Mouse (Mus musculus): ENCODE results near the gene Sgcd.
"Not testable (repeated sequence)": the region's sequence is repeated elsewhere in the genome, so short reads cannot be mapped to it uniquely, and the experiment has no call there.

Sgcd gene

GRCm38 (mm10) chr11:47447790-47448189 lies 541.0 kb downstream of the Sgcd start:
- DNase-seq, result no peak

- DNase-seq, result no peak
These were observed 542.4 kb downstream of the Sgcd start for GRCm38 (mm10) chr11:47446337-47446736.

- no peak for DNase-seq
These were observed 543.1 kb downstream of the Sgcd start for GRCm38 (mm10) chr11:47445683-47446082.

DNA sequence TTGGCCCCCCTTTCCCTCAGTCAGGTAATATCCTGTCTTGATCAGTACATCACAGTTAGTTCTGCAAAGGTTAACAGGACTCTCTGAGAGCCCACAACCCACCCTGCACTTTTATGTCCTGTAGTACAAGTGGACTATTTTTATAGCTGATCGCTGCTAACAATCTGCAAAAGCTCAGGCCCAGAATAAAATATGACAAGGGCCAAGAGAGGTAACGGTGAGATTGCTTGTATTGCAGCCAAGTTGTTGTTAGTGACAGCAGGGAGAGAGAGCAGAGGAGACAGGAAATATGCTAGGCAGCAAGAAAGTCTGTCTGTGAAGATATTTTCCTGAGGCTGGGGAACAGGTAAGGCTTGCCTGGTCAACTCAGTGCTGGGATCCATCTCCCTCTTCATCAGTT lies 546.5 kb downstream of the Sgcd start:
- DNase-seq, result peak; percentile 2 to 9

DNA sequence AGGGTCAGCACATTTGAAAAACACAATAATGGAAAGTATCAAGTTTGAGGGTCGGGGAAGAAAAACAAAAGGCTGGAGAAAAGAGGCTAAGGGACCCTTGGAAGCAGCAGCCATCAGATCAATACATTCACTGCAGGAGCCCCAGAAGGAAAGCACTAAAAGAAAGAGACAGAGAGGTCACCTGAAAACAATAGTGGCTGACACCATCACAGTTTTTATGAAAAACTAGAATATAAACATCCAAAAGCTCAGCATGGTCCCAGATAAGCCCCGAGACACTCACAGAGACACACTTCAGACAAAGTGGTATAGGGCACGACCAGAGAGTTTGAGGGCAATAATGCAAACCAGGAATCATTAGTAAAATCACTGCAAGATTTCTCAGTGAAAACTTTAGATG lies 589.2 kb downstream of the Sgcd start:
- no peak for DNase-seq

- DNase-seq, result not testable (repeated sequence)
These were observed 598.0 kb downstream of the Sgcd start for GRCm38 (mm10) chr11:47390798-47391197.

DNA sequence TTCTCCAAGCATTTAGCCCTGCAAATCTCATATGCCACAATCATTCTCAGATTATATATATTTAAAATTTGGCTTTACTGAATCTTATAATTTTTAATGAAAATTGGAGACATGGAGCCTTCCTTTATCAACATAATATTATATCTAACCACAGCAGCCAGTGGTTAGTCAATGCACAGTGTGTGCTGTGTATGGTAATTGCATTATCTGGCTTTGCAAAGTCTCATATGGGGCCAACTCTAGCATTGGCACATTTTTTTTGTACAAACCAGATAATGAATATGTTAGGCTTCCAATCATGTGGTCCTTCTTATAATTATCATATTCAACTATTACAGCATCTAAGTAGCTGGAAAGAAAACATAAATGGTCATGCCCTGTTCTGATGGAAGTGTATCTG lies 599.4 kb downstream of the Sgcd start:
- no peak for DNase-seq

GRCm38 (mm10) chr11:47387726-47388125 lies 601.0 kb downstream of the Sgcd start:
- peak in 1 of 2 experiments; percentile 15 for DNase-seq

DNA sequence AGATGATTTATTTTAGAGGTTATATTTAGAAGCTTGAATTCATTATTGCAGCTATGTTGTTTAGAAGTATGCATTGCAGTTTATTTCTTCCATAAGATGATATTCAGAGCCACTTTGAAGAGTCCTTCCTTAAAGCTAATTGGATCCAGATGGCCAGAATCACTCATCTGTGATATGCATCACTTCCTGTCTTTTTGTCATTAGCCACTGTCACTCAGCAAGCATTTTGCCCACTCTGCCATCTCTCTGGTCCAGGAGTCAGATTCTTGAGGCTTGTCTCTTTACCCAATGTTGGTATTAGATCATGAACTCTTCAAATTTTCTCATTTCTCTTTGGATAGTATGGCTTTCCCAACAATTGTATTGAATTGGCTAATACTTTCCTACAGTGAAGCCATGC lies 602.6 kb downstream of the Sgcd start:
- no peak for DNase-seq

DNA sequence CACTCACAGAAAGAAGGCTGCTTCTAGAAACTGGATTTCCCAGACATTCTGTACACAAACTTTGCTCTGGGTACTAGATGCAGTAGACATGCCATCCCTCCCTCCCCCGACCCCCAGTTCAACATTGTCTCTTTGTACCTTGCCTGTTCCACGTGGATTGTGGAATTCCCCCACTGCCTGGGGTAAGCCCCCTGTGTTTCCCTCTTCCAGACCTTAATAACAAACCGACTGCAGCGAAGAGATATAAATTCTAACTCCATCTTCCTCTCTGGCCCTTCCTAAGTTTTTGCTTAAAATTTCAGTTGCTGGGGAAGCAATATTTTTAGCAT lies 609.2 kb downstream of the Sgcd start:
- no peak for DNase-seq

GRCm38 (mm10) chr11:47378843-47379629 lies 609.7 kb downstream of the Sgcd start:
- DNase-seq, result peak; percentile 29 to 34

DNA sequence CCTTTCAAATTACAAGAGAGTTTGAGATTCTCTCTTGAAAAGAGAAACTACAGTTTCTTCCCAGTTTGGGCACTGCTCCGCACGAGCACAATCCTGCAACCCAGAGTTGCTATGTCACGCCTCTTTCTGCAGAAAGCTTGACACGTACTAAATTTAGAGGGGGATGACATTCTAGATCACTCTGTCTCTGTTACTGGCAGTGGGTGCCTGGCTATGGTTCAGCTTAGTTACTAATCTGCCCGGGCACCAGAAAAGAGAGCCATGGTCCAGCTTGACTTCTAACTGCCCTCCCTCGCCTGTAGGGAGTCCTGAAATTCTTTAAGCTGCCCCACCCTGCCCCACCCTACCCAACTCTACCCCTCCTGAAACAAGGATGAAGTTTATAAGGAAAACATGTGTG lies 611.3 kb downstream of the Sgcd start:
- no peak for DNase-seq

- DNase-seq, result no peak
These were observed 611.9 kb downstream of the Sgcd start for GRCm38 (mm10) chr11:47376915-47377314.

- no peak for DNase-seq
These were observed 617.2 kb downstream of the Sgcd start for GRCm38 (mm10) chr11:47371616-47372015.

- DNase-seq, result no peak
These were observed 637.2 kb downstream of the Sgcd start for GRCm38 (mm10) chr11:47351585-47351984.

GRCm38 (mm10) chr11:47343486-47343885 lies 645.3 kb downstream of the Sgcd start:
- peak; percentile 9 to 22 for DNase-seq

DNA sequence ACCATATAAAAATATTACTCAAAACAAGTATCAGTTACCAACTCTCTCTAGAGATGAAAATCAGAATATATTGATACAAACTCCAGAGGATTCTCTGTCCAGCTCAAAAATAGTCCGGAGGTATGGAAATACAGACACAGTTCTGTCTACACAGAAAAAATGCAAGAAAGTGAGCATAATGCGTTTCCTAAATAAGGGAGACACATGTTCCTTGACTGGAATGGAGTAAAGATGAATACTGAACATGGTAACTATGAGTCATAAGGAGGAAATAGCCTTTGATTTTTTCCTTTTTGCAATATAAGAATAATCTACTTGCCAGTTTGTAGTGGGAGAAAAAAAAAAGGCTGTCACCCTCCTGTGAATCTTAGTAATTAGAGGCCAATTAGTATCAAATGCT lies 655.1 kb downstream of the Sgcd start:
- DNase-seq, result no peak

- DNase-seq, result no peak
These were observed 683.2 kb downstream of the Sgcd start for GRCm38 (mm10) chr11:47305579-47305978.

DNA sequence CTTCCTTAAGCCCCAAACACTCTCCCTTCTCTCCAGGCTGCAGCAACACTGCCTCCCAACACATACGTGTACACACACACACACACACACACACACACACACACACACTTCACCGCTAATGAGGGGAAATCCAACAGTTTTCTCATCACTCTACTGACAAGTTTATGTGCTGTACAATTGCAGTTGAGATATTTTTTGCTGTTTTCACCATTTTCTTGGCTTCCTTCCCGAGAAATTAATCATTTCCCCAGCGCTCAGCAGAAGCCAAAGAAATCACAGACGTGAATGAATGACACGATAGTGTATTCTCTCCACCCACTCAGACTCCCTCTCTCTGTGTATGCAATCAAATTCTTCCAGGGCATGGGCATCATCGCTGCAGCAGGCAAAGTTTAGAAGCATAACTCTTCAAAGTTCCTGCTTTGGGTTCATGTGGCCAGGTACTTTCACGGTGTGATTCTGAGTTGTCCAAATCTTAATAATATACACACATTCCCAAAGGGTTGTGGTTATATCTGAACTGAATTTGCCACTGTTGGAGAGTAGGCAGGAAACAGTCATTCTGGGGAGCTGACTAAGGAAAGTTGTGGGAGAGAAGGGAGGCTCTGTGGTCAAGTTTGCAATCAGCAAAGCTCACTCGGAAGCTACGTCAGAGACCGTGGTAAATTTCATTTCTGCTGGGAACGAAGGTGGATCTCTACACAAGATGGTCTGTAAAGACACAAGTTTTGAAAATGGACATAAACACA lies 683.9 kb downstream of the Sgcd start:
- DNase-seq, result no peak

DNA sequence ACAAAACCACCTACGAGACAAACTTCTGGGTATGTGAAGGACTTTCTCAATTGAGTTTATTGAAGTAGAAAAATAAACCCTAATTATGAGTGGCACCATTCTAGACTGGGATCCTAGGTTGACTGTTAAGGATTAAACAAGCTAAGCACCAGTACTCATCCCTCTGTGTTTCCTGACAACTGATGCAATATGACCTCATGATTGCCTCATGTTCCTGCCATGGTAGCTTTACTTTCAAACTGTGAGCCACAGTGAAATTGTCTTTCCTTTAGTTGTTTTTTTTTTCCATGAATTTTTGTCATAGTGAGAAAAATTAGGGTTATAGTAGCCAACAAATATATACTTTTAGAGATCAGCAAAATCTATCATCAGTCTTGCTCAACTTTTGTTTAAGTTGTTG lies 689.0 kb downstream of the Sgcd start:
- DNase-seq, result no peak

- DNase-seq, result no peak
These were observed 690.9 kb downstream of the Sgcd start for GRCm38 (mm10) chr11:47297805-47298340.

GRCm38 (mm10) chr11:47294741-47295140 lies 694.0 kb downstream of the Sgcd start:
- DNase-seq, result no peak

- DNase-seq, result no peak
These were observed 712.2 kb downstream of the Sgcd start for GRCm38 (mm10) chr11:47276586-47276985.

- DNase-seq, result no peak
These were observed 720.2 kb downstream of the Sgcd start for GRCm38 (mm10) chr11:47268556-47268955.

Data from cerebellum, postnatal 14 days (tissue).